Mouse (Mus musculus) liver, adult 2 months (tissue): ENCODE measurements around the gene Fbl.

ENCODE experiments used
- CTCF ChIP-seq: fragments of 200-500 bp; IDR thresholded peaks from 2 replicates; pipeline ENCODE4 v1.5.1; 2011; ENCODE audit warnings: low read depth, low read length, control low read depth
- POLR2A ChIP-seq: fragments of 200-500 bp; IDR thresholded peaks from 2 replicates; pipeline ENCODE4 v1.6.1; 2011; ENCODE audit warnings: low read length, control low read depth; ENCODE audit not compliant: insufficient read depth; ENCODE audit errors: extremely low read depth

GRCm38 (mm10) chr7:28199054-28199453 is 29.5 kb downstream of the Fbl start:
- TF ChIP-seq POLR2A (no peak), CTCF (no peak)
